Mouse (Mus musculus) small intestine, adult 2 months (tissue): Measurements from ENCODE around the gene Cfl1.

Source experiments
- CTCF ChIP-seq: fragments of 200-500 bp; IDR thresholded peaks from 2 replicates; pipeline ENCODE4 v1.5.1; 2012; ENCODE audit warnings: low read depth, mild to moderate bottlenecking, control low read depth, inconsistent platforms, low read length, moderate library complexity, mixed read lengths; ENCODE audit not compliant: insufficient replicate concordance, insufficient read length; ENCODE audit errors: extremely low read depth
- POLR2A ChIP-seq: fragments of 200-500 bp; IDR thresholded peaks from 2 replicates; pipeline ENCODE4 v1.6.1; 2012; ENCODE audit warnings: low read depth, mild to moderate bottlenecking, control low read depth, inconsistent platforms, low read length, moderate library complexity

- peak; percentile 86 for TF ChIP-seq POLR2A
- 0 out of 2 replicates have a peak, but pooled peaks have one; percentile 3 for TF ChIP-seq CTCF
Observed at GRCm38 (mm10) chr19:5456922-5457745, 33.1 kb upstream of the Cfl1 start.
